Mouse (Mus musculus) kidney, adult 2 months (tissue): ENCODE measurements at regions not wholly inside any gene's neighbourhood (a gene's known extent, or its start where the extent isn't known, plus 50 kb on each side); places are given as distances from the start of the nearest gene placed in this dataset.

Source experiments
- DNase-seq: peaks from one replicate; pipeline ENCODE4 v3.0.0; 2021
- H3K27ac ChIP-seq: fragments of 200-500 bp; 2 replicates; pipeline ENCODE4 v1.5.1; 2012; ENCODE audit warnings: low read depth, low read length, control low read depth, inconsistent platforms; ENCODE audit not compliant: insufficient read depth
- H3K27me3 ChIP-seq: fragments of 200-500 bp; replicated peaks from 2 replicates; pipeline ENCODE4 v1.6.1; 2012; ENCODE audit warnings: mild to moderate bottlenecking, moderate library complexity, low read length, inconsistent platforms; ENCODE audit not compliant: control insufficient read depth, insufficient read depth
- H3K36me3 ChIP-seq: fragments of 200-500 bp; 2 replicates; pipeline ENCODE4 v1.6.1; 2012; ENCODE audit warnings: mild to moderate bottlenecking, moderate library complexity, low read length, inconsistent platforms; ENCODE audit not compliant: control insufficient read depth, insufficient read depth
- H3K4me1 ChIP-seq: fragments of 200-500 bp; 2 replicates; pipeline ENCODE4 v1.6.1; 2011; ENCODE audit warnings: low read length; ENCODE audit not compliant: control insufficient read depth, insufficient read depth
- H3K4me3 ChIP-seq: fragments of 200-500 bp; 2 replicates; pipeline ENCODE4 v1.5.1; 2011; ENCODE audit warnings: mild to moderate bottlenecking, low read depth, low read length, control low read depth; ENCODE audit not compliant: insufficient read depth
- CTCF ChIP-seq: fragments of 200-500 bp; conservative IDR thresholded peaks from 2 replicates; pipeline ENCODE4 v1.5.1; 2011; ENCODE audit warnings: low read depth, mild to moderate bottlenecking, control low read depth, low read length, moderate library complexity, mixed read lengths; ENCODE audit not compliant: insufficient read depth, insufficient read length
- POLR2A ChIP-seq: fragments of 200-500 bp; IDR thresholded peaks from one replicate; pipeline ENCODE4 v1.6.1; 2011; ENCODE audit warnings: low read depth, low read length, control low read depth
- WGBS: fragments of 180-500 bp; shearing (Covaris S2); methylation state at CpG from one replicate; pipeline ENCODE4 v1.1.7; 2018; 5-methylcytosine and 5-hydroxymethylcytosine counted together

DNA sequence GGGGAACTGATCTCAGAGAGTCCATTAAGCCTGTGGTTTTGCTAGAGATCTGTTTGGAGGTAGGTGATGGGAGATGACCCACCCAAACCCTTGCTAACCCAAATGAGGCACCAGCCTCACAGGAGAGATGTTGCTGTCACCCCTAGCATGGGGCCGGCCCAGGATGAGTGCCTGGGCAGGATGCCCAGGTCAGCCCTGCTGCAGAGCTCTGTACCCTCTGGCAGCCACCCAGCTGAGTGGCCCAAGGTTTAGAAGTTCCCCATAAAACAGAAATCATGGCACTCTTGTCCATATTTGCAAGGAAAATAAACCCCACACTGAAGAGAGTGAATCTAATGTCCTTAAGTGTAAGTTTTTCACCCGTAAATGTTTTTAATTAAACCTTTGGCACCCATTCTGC is 141.7 kb downstream of the H2afy start:
- H3K27ac ChIP-seq, result no peak overlapping the region
- no peaks in the 10 kb centered on the region for H3K4me1 ChIP-seq
- H3K4me3 ChIP-seq, result no peak overlapping the region
- peak; percentile 1 for DNase-seq
- H3K36me3 ChIP-seq, result no peaks in the 10 kb centered on the region
- WGBS, result 66% methylated on average over 2 of the region's 2 CpGs
- no peaks in the 10 kb centered on the region for H3K27me3 ChIP-seq
- no peak for TF ChIP-seq CTCF
- TF ChIP-seq POLR2A, result no peak

GRCm38 (mm10) chr13:55992699-55993098 is 143.5 kb downstream of the H2afy start:
- no peaks in the 10 kb centered on the region for H3K4me1 ChIP-seq
- no peaks in the 10 kb centered on the region for H3K27me3 ChIP-seq
- no peak overlapping the region for H3K4me3 ChIP-seq
- H3K36me3 ChIP-seq, result no peaks in the 10 kb centered on the region
- no peak for TF ChIP-seq CTCF
- no peak for TF ChIP-seq POLR2A
- WGBS, result 89% methylated on average over 9 of the region's 9 CpGs
- no peak overlapping the region for H3K27ac ChIP-seq
- no peak for DNase-seq

- TF ChIP-seq POLR2A, result no peak
- no peak for TF ChIP-seq CTCF
- WGBS, result 82% methylated on average over 14 of the region's 14 CpGs
These were observed 144.9 kb downstream of the H2afy start for GRCm38 (mm10) chr13:55991216-55991615.

DNA sequence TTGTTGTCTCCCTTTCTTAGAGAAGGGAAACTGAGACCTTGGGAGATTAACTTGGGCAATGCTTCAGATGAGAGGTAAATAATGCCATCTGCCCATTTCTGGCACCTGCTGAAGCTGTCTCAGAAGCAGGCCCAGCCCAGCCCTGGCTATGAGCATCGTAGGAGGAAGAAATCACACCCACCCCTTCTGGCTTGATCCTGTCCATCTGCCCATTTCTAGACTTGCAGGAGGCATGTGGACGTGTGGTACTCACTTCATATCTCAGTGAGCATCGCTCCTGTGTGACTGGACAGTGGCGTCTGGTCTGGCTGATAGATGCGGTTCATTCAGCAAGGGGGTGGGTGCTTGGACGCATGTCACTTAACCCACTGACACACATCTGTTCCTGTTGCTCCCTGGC is 146.0 kb downstream of the H2afy start:
- Histone ChIP-seq H3K4me3 (no peak overlapping the region), H3K27ac (no peak overlapping the region), H3K4me1 (no peaks in the 10 kb centered on the region), H3K27me3 (no peaks in the 10 kb centered on the region), H3K36me3 (no peaks in the 10 kb centered on the region)
- 76% methylated on average over 6 of the region's 6 CpGs for WGBS
- DNase-seq, result no peak
- no peak for TF ChIP-seq CTCF
- TF ChIP-seq POLR2A, result no peak

More at GRCm38 (mm10) chr13:55991216-55991615, 144.9 kb downstream of the H2afy start:
- Histone ChIP-seq H3K36me3 (no peaks in the 10 kb centered on the region), H3K27ac (no peak overlapping the region), H3K27me3 (no peaks in the 10 kb centered on the region), H3K4me1 (no peaks in the 10 kb centered on the region), H3K4me3 (no peak overlapping the region)
- no peak for DNase-seq

- Histone ChIP-seq H3K4me3 (no peak overlapping the region), H3K4me1 (no peaks in the 10 kb centered on the region), H3K27me3 (no peaks in the 10 kb centered on the region), H3K27ac (no peak overlapping the region), H3K36me3 (no peaks in the 10 kb centered on the region)
- TF ChIP-seq CTCF (no peak), POLR2A (no peak)
- WGBS, result 53% methylated on average over 7 of the region's 7 CpGs
- DNase-seq, result no peak
These were observed 146.8 kb downstream of the H2afy start for GRCm38 (mm10) chr13:55989401-55989800.

DNA sequence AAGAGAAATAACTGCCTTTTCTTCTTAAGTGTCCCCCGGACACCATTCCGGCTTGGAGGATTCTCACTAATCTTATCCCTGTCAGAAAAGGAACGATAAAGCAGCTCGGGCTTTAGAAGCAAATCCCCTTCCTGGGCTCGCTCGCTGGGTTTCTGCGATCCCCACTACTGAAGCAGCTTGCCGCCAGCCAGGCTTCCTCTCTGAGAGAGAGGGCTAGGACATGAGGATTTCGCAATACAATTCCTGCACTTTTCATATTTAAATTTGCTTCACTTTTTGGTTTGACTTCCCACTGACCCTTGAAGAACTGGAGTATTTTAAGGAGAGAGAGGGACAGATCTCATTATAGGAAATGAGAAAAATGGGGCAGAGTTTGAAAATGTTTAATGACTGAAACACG is 149.4 kb upstream of the Pitx1 start:
- Histone ChIP-seq H3K36me3 (no peaks in the 10 kb centered on the region), H3K27ac (no peak overlapping the region), H3K4me1 (no peaks in the 10 kb centered on the region), H3K4me3 (no peak overlapping the region), H3K27me3 (no peaks in the 10 kb centered on the region)
- TF ChIP-seq POLR2A, result no peak
- TF ChIP-seq CTCF, result no peak
- DNase-seq, result no peak
- WGBS, result 44% methylated on average over 10 of the region's 10 CpGs

DNA sequence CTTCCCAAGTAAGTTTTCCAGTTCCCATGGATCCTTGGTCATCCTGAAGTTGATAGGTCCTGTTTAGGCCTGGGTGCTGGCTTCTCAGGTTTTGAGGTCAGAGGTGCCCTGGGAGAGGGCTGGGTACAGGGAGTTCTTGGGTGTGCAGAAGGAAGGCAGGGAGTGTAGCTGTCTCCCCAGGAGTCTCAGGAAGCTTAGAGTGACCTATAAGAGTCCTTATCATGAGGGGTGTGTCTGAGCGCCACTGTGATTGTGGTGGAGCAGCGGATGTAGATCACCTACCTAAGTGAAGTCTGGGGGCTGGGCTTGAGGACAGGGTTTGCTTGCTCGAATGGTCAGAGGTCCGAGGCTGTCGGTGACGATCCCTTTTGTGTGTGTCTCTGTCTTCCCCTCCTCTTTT is 148.8 kb upstream of the Pitx1 start:
- TF ChIP-seq POLR2A (no peak), CTCF (no peak)
- WGBS, result 68% methylated on average over 6 of the region's 6 CpGs

DNA sequence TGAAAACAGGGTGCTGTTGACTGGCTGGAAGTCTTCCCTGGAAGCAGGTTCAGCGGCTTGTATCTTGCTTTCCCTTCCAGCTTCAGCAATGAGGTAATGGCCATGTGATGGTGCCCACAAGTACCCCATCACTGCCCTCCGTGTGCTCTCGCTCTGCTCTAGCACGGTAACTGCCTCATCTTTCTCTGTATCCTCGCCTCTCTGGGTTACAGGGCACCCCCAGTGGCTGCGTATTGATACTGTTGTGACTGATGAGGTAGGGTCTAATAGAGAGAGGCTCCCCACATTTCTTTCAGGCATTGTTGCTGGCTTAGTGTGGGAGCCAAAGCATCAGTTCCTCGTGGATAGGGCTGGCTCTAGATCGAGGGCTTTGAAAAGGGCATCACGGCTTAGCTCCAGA is 147.9 kb upstream of the Pitx1 start:
- DNase-seq, result no peak

More for the DNA sequence above, 148.8 kb upstream of the Pitx1 start:
- no peaks in the 10 kb centered on the region for H3K4me1 ChIP-seq
- no peaks in the 10 kb centered on the region for H3K36me3 ChIP-seq
- no peak overlapping the region for H3K27ac ChIP-seq
- DNase-seq, result no peak
- H3K4me3 ChIP-seq, result no peak overlapping the region
- no peaks in the 10 kb centered on the region for H3K27me3 ChIP-seq

More for the DNA sequence above, 147.9 kb upstream of the Pitx1 start:
- 57% methylated on average over 9 of the region's 9 CpGs for WGBS
- TF ChIP-seq POLR2A (no peak), CTCF (no peak)
- Histone ChIP-seq H3K4me1 (no peaks in the 10 kb centered on the region), H3K27me3 (no peaks in the 10 kb centered on the region), H3K27ac (no peak overlapping the region), H3K36me3 (no peaks in the 10 kb centered on the region), H3K4me3 (no peak overlapping the region)
